Mouse (Mus musculus) layer of hippocampus, postnatal 25 days (tissue): ENCODE measurements around the gene Col4a1. TPM values are rescaled to one million over a fixed set of nuclear protein-coding genes. Genes with fewer than 3 reads are reported as not detected.
A peak's percentile ranks its signal among the peaks of the same experiment; 100 is the strongest.

Source experiments
- DNase-seq, 2 experiments: peaks; one replicate each; pipeline ENCODE4 v3.0.0; 2022; ENCODE audit warnings: mixed read lengths in 2 of 2, low spot score in 1 of 2; ENCODE audit errors: extremely low spot score in 1 of 2
- total RNA-seq, 2 experiments: library from RNA; stranded (reverse); gene quantifications; 2 replicates each; pipeline ENCODE4 v1.2.3; 2021

The Col4a1 gene
- total RNA-seq, 2 experiments from 2014 or later: 46.0 to 60.0 TPM

- peak; percentile 45 to 57 for DNase-seq
These were observed 39.0 kb downstream of the Col4a1 start for GRCm38 (mm10) chr8:11273506-11274158.

GRCm38 (mm10) chr8:11272205-11272604 lies 40.4 kb downstream of the Col4a1 start:
- no peak for DNase-seq

- no peak for DNase-seq
These were observed 41.8 kb downstream of the Col4a1 start for GRCm38 (mm10) chr8:11270826-11271225.

GRCm38 (mm10) chr8:11268753-11269152 lies 43.9 kb downstream of the Col4a1 start:
- no peak for DNase-seq

GRCm38 (mm10) chr8:11266471-11266870 lies 46.2 kb downstream of the Col4a1 start:
- no peak for DNase-seq

- no peak for DNase-seq
These were observed 46.7 kb downstream of the Col4a1 start for GRCm38 (mm10) chr8:11265971-11266370.

GRCm38 (mm10) chr8:11263848-11264247 lies 48.8 kb downstream of the Col4a1 start:
- no peak for DNase-seq

GRCm38 (mm10) chr8:11262031-11262735 lies 50.4 kb downstream of the Col4a1 start:
- no peak for DNase-seq

GRCm38 (mm10) chr8:11259832-11260615 lies 52.6 kb downstream of the Col4a1 start:
- no peak for DNase-seq

- no peak for DNase-seq
These were observed 54.0 kb downstream of the Col4a1 start for GRCm38 (mm10) chr8:11258517-11259136.

- DNase-seq: no peak
These were observed 55.3 kb downstream of the Col4a1 start for GRCm38 (mm10) chr8:11257079-11258017.

GRCm38 (mm10) chr8:11256405-11256804 lies 56.2 kb downstream of the Col4a1 start:
- DNase-seq: no peak

- no peak for DNase-seq
These were observed 56.9 kb downstream of the Col4a1 start for GRCm38 (mm10) chr8:11255680-11256079.

- DNase-seq: no peak
These were observed 57.6 kb downstream of the Col4a1 start for GRCm38 (mm10) chr8:11254914-11255530.

GRCm38 (mm10) chr8:11254510-11254909 lies 58.1 kb downstream of the Col4a1 start:
- DNase-seq: no peak

GRCm38 (mm10) chr8:11253556-11253955 lies 59.1 kb downstream of the Col4a1 start:
- DNase-seq: peak; percentile 86 to 91

GRCm38 (mm10) chr8:11253041-11253440 lies 59.6 kb downstream of the Col4a1 start:
- DNase-seq: no peak

- no peak for DNase-seq
These were observed 60.3 kb downstream of the Col4a1 start for GRCm38 (mm10) chr8:11252235-11252774.

- DNase-seq: no peak
These were observed 62.5 kb downstream of the Col4a1 start for GRCm38 (mm10) chr8:11250149-11250548.
